29 mouse cellular contexts compared by ENCODE assay signal in the genomic region with DNA sequence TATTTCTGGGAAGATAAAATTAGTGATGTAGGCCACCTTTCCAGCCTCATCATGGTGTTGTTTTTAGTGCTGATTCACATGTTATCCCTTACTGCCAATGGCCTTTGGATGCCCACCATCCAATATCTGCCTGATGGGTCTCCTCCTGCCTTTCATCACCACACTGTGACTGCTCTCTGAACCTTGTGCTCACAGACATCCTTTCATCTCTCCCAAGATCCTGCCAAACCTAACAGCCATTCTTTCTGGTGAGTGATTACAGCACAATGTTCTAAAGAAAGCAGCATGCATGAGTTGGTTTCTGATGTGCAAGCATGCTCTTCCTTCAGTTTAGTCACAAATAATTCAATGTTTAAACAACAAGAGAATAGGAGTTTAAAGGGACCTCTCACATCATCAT.
"Had no signal": no experiment of that assay in that cellular context is flagged by ENCODE, and none has a peak within 500 bp of the region (broad histone marks: within the 10 kb centered on the region; RNA-seq: fewer than 3 reads in every experiment).

No protein-coding gene starts in this region.

- ATAC-seq: liver, embryonic 12.5 days; liver, postnatal 0 days; lung, postnatal 0 days; midbrain, embryonic 13.5 days; midbrain, embryonic 15.5 days; midbrain, embryonic 16.5 days had no signal

- H3K9me3 ChIP-seq: limb, embryonic 12.5 days; limb, embryonic 13.5 days; limb, embryonic 15.5 days; liver, embryonic 12.5 days; liver, embryonic 13.5 days; liver, embryonic 15.5 days; lung, embryonic 15.5 days; midbrain, embryonic 10.5 days; midbrain, embryonic 12.5 days; midbrain, embryonic 13.5 days; midbrain, embryonic 15.5 days; neural tube, embryonic 12.5 days had no signal

- H3K27me3 ChIP-seq: limb, embryonic 12.5 days; limb, embryonic 15.5 days; liver, embryonic 12.5 days; liver, embryonic 13.5 days; liver, embryonic 15.5 days; lung, embryonic 15.5 days; megakaryocyte, embryonic 14.5 days; midbrain, embryonic 12.5 days; midbrain, embryonic 13.5 days; midbrain, embryonic 15.5 days; neural tube, embryonic 12.5 days had no signal

- H3K27ac ChIP-seq: limb, embryonic 12.5 days; limb, embryonic 13.5 days; limb, embryonic 15.5 days; liver, embryonic 12.5 days; liver, embryonic 13.5 days; liver, embryonic 14.5 days; liver, embryonic 15.5 days; lung, embryonic 15.5 days; macrophage; midbrain, embryonic 10.5 days; midbrain, embryonic 12.5 days; midbrain, embryonic 13.5 days; midbrain, embryonic 15.5 days; neural tube, embryonic 12.5 days had no signal

- H3K4me3 ChIP-seq: limb, embryonic 12.5 days; limb, embryonic 13.5 days; limb, embryonic 15.5 days; liver, embryonic 12.5 days; liver, embryonic 13.5 days; liver, embryonic 15.5 days; lung, embryonic 15.5 days; megakaryocyte, embryonic 14.5 days; midbrain, embryonic 10.5 days; midbrain, embryonic 12.5 days; midbrain, embryonic 13.5 days; midbrain, embryonic 15.5 days; myocyte; neural tube, embryonic 12.5 days had no signal

- H3K4me1 ChIP-seq: liver, embryonic 12.5 days; liver, embryonic 13.5 days; liver, embryonic 15.5 days; lung, embryonic 15.5 days; megakaryocyte, embryonic 14.5 days; midbrain, embryonic 10.5 days; midbrain, embryonic 12.5 days; midbrain, embryonic 13.5 days; midbrain, embryonic 15.5 days; neural tube, embryonic 12.5 days had no signal

- DNase-seq: left cerebral cortex, postnatal 4 days; liver; liver, embryonic 13.5 days; liver, postnatal 0 days; lung, adult 18-20 months; lung, adult 2 months; lung, embryonic 14.5 days; lung, postnatal 10 days; lung, postnatal 14 days; lung, postnatal 36 days; lung, postnatal 4 days; midbrain, embryonic 14.5 days had no signal

- H3K36me3 ChIP-seq: limb, embryonic 12.5 days; limb, embryonic 13.5 days; limb, embryonic 15.5 days; liver, embryonic 12.5 days; liver, embryonic 13.5 days; liver, embryonic 15.5 days; lung, embryonic 15.5 days; midbrain, embryonic 10.5 days; midbrain, embryonic 12.5 days; midbrain, embryonic 13.5 days; midbrain, embryonic 15.5 days; neural tube, embryonic 12.5 days had no signal
